Mouse (Mus musculus) ovary, postnatal 10 days (tissue): ENCODE data around the gene Trnau1ap.
"Not testable (repeated sequence)": the region's sequence is repeated elsewhere in the genome, so short reads cannot be mapped to it uniquely, and the experiment has no call there.

ENCODE experiments used
- DNase-seq: peaks from one replicate; pipeline ENCODE4 v3.0.0; 2022; ENCODE audit warnings: low spot score

Gene Trnau1ap

GRCm38 (mm10) chr4:132301486-132301885, 27.9 kb downstream of the Trnau1ap start:
- no peak for DNase-seq

DNA sequence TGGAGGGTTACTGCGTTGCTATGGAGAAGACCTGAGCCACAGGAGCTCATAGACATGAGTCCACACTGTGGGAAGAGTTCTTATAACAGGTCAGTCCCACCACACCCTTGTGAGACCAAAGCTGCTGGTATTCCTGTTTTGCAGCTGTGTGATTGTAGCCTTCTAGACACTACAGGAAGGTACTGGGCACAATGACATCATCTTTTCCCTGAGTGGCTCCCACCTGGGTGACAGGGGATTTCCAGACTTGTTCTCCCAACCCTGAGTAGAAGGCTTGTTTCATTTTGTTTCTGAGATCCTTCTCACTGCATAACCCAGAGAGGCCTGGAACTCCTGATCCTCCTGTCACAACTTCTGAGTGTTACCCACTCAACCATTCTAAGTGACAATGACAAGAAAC, 29.5 kb downstream of the Trnau1ap start:
- no peak for DNase-seq

DNA sequence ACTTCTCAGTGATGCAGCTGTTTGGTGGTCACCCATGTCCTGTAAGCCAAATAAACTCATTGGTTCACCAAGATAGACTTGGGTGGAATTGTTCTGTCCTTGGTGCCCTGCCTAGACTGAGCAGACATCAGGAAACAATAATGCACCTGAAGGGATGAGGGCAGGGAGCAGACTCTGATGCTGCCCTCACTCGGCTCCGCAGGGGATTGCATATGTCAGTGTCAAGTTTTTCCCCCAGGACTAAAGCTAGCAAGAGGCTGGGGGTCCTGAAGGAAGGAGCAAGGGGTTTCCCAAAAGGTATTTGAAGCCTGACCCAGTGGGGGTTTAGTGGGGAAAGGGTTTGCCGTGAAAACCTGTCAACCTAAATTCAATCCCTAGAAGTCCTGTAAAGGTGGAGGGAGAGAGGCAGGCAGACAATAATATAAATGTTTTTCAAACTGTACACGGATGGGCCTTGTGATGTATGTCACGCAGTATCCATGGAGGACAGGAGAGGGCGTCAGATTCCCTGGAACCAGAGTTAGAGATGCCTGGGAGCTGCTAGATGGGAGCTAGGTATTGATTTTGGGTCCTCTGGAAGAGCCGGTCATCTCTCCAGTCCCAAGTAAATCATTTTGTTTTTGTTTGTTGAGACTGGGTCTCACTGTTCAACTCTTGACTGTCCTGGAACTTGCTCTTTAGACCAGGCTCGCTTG, 33.5 kb downstream of the Trnau1ap start:
- no peak for DNase-seq

DNA sequence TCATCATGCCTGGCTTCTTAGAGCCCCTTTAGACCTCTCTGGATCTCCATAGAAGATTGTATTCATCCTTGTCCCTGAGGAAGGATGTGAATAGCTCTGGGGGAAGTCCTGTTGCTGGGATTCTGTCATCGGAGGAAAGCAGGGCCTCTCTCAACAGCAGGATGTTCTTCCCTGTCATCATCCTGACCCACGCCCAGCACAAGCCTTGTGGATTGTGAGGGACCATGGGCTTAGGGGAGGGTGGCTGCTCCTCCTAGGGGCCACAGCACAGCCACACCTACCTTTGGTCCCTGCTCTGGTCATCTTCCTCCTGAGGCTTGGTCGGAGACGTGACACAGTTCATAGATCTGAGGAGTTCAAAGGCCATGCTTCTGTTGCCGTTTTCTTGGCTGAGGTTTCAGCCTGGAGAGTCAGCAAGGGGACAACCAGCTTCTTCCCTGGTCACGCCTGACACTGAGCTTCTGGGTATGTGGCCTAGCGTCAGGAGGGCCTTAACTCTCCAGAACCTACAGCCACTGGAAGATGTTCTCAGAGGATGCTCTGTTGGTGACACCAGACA, 35.6 kb downstream of the Trnau1ap start:
- no peak for DNase-seq

GRCm38 (mm10) chr4:132292988-132293387, 36.4 kb downstream of the Trnau1ap start:
- no peak for DNase-seq

DNA sequence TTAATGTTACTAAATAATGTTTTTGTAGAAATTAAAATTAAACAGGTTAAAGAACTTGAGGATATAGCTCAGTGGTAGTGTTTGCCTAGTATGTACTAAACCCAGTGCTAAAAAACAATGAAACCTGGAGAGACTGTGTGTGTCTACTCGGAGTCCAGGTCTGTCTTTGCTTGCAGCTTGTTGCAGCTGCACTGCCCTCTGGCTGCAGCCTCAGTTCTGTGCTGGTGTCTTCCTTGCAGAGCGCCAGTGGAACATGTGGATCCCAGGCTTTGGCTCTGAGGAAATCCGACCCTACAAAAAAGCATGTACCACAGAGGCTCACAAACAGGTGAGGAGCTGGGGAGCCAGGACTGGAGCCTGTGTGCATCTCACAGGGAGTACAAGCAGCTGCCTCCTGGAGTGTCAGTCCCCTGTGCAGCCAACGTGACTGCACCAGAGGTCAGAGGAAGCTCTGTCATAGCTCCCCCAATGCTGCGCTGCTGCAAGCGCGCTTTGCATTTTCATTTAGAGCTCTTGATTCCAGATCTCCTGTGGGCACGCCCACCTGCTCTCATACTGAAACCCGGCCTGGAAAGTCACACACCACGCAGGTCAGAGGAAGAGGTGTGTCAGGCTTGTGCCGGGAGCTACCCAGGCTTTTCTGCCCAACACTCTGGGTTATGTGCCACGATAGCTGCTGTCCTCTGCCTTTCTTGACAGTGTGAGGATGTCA, 37.6 kb downstream of the Trnau1ap start:
- DNase-seq: no peak

DNA sequence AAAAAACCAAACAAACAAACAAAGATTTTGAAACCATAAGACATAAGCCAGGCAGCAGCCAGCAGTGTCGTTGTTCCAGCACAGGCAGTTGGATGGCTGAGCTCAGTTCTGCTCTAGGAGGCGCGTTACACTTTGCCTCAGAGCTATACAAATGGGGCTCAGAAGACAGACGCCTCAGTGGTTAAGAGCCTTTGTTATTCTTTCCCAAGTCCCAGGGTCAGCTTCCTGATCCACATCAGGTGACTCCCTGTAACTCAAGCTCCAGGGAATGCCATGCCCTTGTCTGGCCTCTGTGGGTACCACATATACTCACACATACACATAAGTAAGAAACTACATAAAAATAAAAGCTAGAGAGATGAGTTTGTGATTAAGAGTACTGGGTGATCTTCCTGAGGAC, 38.3 kb downstream of the Trnau1ap start:
- no peak for DNase-seq

- DNase-seq: not testable (repeated sequence)
Observed at GRCm38 (mm10) chr4:132288840-132289239, 40.5 kb downstream of the Trnau1ap start.

DNA sequence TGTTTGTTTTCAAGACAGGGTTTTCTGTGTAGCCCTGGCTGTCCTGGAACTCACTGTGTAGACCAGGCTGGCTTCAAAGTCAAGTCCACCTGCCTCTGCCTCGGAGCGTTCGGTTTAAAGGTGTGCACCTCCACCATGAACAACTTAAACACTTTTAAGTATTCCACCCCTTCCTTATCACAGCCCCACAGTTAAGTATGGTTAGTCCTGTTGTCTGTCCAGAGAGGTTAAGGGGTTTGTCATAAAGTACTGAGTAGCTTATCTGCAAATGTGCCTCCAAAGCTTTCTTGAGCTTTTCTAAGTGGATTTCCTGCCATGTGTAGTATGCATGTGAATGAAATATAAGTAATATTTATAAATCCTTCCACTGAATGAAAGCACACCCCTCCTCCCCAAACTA, 53.4 kb downstream of the Trnau1ap start:
- no peak for DNase-seq

DNA sequence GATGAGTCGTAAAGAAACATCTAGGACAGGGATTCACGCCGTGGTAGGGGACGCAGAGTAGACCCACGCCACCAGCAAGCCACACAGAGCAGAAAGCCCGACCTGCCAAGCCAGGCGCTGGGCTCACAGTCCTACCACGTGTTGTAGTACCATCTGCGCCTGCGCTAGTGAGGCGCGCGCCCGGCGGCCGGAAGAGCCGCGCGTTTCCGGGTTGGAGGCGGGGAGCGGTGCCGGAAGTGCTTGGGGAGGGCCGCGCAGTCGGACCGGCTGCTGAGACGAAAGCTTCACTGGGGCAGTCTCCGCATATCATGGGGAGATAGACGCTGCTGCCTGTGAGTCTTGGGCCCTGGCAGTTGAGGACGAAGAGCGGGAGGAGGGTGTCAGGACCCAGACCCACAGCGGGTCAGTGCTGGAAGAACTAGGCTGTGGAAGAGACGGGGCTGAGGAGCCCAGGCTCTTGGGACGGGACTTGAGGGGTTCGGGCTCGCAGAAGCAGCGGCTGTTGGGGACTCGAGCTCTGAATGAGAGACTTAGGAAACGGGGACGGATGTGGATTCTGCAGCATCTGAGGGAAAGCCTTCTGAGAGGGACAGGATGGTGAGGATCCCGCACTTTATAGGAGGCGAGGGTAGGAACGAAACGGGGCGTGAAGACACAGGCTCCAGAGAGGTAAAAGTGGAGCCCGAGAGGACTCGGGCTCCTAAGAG, 55.0 kb downstream of the Trnau1ap start, which contains the start of gene Taf12:
Gene Taf12, plus strand, starts transcription at position 220 of the 707 bp plus-strand sequence.
- peak; percentile 74 for DNase-seq

- no peak for DNase-seq
Observed at GRCm38 (mm10) chr4:132273166-132273565, 56.2 kb downstream of the Trnau1ap start.

DNA sequence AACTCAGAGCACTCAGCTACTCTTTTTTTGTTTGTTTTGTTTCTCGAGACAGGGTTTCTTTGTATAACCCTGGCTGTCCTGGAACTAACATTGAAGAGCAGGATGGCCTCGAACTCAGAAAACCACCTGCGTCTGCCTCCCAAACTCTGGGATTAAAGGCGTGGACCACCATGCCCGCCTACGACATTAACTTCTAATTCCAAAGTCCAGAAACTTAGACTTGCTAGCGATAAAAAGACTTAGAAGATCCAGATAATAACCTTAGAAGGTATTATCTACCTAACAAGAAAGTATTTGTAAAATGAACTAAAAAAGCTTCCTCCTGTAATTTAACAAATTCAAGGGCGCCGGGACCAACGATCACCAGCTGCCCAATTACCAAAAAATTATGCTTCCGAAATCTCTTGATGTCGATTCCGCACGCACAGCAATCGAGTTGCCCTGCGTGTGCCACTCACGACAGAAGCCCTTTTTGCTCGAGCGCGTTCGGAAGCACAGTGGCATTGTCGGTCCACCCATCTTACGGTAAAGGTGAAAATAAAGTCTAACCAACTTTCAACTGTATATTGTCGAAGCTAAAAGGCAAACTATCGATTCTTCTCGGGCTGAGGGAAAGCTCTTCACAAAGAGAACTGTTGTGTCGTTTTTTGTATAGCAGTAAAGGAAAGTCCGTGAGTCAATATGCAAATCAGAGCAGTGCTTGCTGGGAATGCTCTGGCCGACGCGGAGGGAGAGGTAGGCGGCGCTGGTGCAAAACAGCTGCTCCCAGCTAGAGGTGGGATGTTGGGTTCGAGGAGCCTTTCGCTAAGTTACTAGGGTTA, 59.4 kb downstream of the Trnau1ap start:
- DNase-seq: peak; percentile 69

DNA sequence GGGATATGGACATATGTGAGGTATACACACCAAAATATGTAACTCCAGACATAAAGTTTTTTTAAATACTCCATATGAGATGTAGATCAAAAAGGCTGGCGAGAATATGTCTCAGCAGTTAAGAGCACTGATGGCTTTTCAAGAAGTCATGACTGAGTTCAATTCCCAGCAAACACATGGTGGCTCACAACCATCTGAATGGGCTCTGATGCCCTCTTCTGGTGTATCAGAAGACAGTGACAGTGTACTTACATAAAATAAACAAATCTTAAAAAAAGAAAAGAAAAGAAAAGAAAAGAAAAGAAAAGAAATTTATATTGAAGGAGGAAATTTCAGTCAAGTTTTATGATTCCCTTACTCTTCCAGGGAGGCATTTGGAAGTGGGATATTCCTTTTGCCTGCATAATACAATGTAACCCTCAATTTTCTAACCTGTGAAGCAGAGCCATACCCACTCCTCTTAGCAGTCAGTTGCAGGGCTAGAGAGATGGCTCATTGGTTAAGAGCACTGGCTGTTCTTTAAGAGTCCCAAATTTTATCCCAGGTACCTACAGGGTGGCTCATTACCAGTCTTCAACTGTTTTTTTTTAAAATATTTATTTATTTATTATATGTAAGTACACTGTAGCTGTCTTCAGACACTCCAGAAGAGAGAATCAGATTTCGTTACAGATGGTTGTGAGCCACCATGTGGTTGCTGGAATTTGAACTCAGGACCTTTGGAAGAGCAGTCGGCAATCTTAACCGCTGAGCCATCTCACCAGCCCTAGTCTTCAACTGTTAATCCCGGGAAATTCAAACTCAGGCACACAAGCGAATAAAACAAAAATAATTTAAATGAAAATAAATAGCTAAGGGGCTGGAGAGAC, 60.2 kb downstream of the Trnau1ap start:
- DNase-seq: no peak

DNA sequence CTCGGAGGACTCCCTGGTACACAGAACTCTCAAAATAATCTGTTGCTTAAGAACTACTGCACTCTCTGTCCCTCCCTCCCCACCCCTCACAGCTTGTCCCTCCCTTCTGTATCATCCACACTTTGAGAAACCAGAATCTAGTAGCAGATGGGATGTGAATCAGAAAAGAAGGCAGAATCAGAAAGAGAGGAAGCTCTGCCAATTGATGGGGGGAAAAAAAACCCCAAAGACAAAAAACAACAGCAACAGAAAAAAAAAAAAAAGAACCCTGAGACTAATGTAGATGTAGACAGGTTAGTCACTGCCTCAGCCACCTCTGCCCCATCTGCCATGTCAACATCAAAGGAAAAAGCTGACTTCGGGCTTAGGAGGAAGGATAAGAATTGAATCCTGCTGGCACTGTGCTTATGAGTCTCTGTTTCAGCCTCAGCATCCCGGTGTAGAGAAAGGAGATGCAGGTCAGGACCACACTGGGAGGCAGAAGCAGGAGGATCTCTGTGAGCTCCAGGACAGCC, 62.4 kb downstream of the Trnau1ap start:
- no peak for DNase-seq

DNA sequence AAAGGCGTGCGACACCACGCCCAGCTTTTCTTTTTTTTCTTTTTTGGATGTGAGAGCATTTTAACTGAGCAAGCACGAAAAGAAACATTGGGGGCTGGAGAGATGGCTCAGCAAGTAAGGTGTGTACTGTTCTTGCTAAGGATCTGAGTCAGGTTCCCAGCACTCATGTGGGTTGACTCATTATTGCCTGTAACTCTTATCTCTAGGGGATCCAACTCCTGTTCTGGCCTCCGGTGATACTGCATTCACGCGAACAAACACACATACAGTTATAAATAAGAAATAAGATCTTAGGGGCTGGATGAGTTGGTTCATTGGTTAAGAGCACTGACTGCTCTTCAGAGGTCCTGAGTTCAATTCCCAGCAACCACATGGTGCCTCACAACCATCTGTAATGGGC, 66.0 kb downstream of the Trnau1ap start:
- DNase-seq: no peak

DNA sequence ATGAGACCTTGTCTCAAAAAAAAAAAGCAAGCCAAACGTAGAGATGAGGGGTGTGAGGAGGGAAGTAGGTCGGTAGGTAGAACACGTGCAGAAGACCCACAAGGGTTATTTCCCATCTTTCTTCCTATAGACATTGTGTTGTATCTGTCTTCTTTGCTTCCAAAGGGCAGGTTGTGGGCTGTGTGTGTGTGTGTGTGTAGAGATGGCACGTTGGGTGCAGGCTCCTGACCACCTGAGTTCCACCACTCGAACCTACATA, 67.1 kb downstream of the Trnau1ap start:
- no peak for DNase-seq
